Mouse (Mus musculus): Measurements from ENCODE around the gene Rabgap1l. TPM values are rescaled to one million over a fixed set of nuclear protein-coding genes. Genes with fewer than 3 reads are reported as not detected.

Gene Rabgap1l
- total and polyA plus RNA-seq, 2 experiments from 2014 or later = 34.1 to 110 TPM

DNA sequence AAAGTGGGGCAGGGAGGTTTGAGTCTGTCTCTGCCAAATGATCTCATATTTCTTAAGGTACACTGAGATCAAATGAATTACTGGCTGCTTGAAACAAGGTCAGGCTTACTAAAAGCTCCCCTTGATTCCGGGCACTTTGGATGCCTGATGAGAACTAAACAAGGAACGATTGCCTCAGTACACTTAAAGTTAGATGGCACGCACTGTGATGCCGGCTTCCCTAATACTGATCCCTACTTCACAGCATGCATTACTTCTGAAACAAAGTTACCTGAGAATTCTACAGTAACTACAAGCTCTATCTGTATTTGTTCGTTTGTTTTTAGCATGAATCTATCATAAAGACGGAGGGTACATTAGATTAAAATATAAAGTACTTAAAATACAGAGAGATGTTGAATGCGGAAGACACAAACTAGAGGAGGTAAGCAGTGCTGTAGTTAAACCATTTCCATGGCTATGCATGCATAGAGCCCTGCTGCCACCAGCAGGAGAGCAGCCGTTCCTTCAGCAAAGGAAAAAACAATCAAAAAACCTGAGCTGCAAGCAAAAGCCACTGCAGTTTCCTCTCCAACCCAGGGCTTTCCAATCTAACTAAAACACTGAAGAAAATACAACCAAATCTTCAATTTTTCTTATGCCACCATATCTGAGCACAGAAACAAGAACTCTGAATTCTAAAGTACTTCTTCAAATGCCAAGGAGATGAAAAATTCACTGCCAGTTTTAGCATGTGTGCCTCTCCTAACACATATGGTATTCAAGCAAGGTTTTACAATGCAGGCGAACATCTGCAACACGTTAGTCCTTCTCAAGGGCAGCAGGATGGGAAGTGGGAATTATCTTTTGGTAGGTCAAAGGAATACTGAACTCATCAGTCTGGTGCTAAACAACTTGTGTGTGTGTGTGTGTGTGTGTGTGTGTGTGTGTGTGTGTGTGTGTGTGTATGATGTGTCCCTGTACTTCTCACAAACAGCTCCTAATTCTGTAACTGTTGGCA, 415.4 kb downstream of the Rabgap1l start:
- no peaks in the 10 kb centered on the region for H3K4me1 ChIP-seq (ENCODE audit: insufficient read depth, low read length)
- peak; percentile 85 for ATAC-seq (ENCODE audit: low FRiP score)
- H3K4me2 ChIP-seq (ENCODE audit: low read depth, low read length, poor library complexity, severe bottlenecking) = no peak overlapping the region
- no peaks in the 10 kb centered on the region for H3K36me3 ChIP-seq (ENCODE audit: insufficient read depth, low read length)
- H3K27me3 ChIP-seq (ENCODE audit: insufficient read depth, low read length) = no peaks in the 10 kb centered on the region
- H3K9ac ChIP-seq (replicated peaks; ENCODE audit: low read length, poor library complexity, severe bottlenecking) = no peak overlapping the region
- peak; percentile 77 for DNase-seq (ENCODE audit: low spot score)
- 59% methylated on average over 10 of the region's 10 CpGs for WGBS
- no peaks in the 10 kb centered on the region for H3K9me3 ChIP-seq (ENCODE audit: low read length)
- H3K27ac ChIP-seq (ENCODE audit: low read depth, low read length) = no peak overlapping the region
- peak; percentile 93 for TF ChIP-seq CTCF (IDR thresholded peaks at IDR 0.05)
- no peak overlapping the region for H3K4me3 ChIP-seq (ENCODE audit: low read depth, low read length)

DNA sequence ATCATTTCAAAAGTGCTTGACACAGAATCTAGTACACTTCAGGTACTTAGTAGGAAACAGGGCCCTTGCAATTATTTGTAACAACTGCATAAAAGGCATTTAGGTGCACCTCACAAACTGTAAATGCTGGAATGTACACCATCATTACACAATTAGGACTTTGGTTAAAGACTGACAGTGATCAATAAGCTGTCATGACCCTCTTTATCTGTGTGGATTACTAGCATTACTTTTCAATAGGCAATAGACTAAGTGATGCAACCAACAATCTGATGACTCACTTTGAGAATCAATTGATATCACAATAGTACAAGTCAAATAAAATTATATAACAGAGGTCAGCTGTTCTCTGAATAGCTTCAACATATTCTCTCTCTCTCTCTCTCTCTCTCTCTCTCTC, 418.5 kb downstream of the Rabgap1l start:
- TF ChIP-seq CTCF (IDR thresholded peaks at IDR 0.05) = no peak
- ATAC-seq (ENCODE audit: low FRiP score) (no peak), DNase-seq (ENCODE audit: low spot score) (no peak)
- Histone ChIP-seq H3K36me3 (ENCODE audit: insufficient read depth, low read length) (no peaks in the 10 kb centered on the region), H3K27ac (ENCODE audit: low read depth, low read length) (no peak overlapping the region), H3K9ac (replicated peaks; ENCODE audit: low read length, poor library complexity, severe bottlenecking) (no peak overlapping the region), H3K4me2 (ENCODE audit: low read depth, low read length, poor library complexity, severe bottlenecking) (no peak overlapping the region), H3K9me3 (ENCODE audit: low read length) (no peaks in the 10 kb centered on the region), H3K4me1 (ENCODE audit: insufficient read depth, low read length) (no peaks in the 10 kb centered on the region), H3K27me3 (ENCODE audit: insufficient read depth, low read length) (no peaks in the 10 kb centered on the region), H3K4me3 (ENCODE audit: low read depth, low read length) (no peak overlapping the region)

DNA sequence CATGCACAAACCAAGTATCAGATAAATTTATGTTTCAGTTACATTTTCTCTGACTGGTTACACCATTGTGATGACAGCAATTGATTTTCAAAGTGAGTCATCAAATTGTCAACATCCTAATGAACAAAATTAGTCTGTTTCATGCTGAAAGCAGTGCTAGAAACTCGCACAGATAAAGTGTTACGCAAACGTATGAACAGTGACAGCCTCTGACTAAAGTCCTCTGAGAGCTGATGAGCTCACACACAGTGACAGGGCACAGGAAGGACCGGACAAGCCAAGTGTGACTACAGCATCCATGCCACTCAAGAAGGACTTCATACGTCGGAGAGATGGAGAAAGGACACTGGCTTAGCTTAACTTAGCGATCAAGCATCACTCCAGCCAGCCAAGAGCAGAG, 419.7 kb downstream of the Rabgap1l start:
- TF ChIP-seq CTCF (IDR thresholded peaks at IDR 0.05) = no peak
- no peaks in the 10 kb centered on the region for H3K36me3 ChIP-seq (ENCODE audit: insufficient read depth, low read length)
- WGBS = 90% methylated on average over 7 of the region's 7 CpGs
- ATAC-seq (ENCODE audit: low FRiP score) (no peak), DNase-seq (ENCODE audit: low spot score) (no peak)
- no peak overlapping the region for H3K4me2 ChIP-seq (ENCODE audit: low read depth, low read length, poor library complexity, severe bottlenecking)
- no peak overlapping the region for H3K27ac ChIP-seq (ENCODE audit: low read depth, low read length)
- H3K27me3 ChIP-seq (ENCODE audit: insufficient read depth, low read length) = no peaks in the 10 kb centered on the region
- no peak overlapping the region for H3K4me3 ChIP-seq (ENCODE audit: low read depth, low read length)
- no peak overlapping the region for H3K9ac ChIP-seq (replicated peaks; ENCODE audit: low read length, poor library complexity, severe bottlenecking)
- no peaks in the 10 kb centered on the region for H3K9me3 ChIP-seq (ENCODE audit: low read length)
- no peaks in the 10 kb centered on the region for H3K4me1 ChIP-seq (ENCODE audit: insufficient read depth, low read length)

DNA sequence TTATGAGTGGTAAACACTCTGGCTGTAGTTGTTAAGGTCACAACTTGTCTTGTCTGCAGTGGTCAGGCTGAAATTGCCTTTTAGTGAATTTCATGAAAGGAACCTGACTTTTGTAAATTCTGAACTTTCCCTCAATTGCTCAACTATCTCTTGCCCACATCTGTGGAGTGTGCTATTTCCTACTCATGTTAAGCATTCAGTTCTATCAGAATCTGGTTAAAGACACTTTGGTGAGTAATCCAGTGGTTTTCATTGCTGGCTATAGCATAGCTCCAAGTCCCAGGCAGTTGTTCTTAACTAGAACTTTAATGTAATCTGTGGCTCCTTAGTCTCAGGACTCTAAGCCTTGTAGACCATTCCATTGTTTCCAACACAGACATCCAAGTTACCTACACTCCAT, 421.3 kb downstream of the Rabgap1l start:
- Histone ChIP-seq H3K9me3 (ENCODE audit: low read length) (no peaks in the 10 kb centered on the region), H3K9ac (replicated peaks; ENCODE audit: low read length, poor library complexity, severe bottlenecking) (no peak overlapping the region), H3K4me3 (ENCODE audit: low read depth, low read length) (no peak overlapping the region), H3K4me1 (ENCODE audit: insufficient read depth, low read length) (no peaks in the 10 kb centered on the region), H3K27ac (ENCODE audit: low read depth, low read length) (no peak overlapping the region), H3K36me3 (ENCODE audit: insufficient read depth, low read length) (no peaks in the 10 kb centered on the region), H3K4me2 (ENCODE audit: low read depth, low read length, poor library complexity, severe bottlenecking) (no peak overlapping the region), H3K27me3 (ENCODE audit: insufficient read depth, low read length) (no peaks in the 10 kb centered on the region)
- DNase-seq (ENCODE audit: low spot score) (no peak), ATAC-seq (ENCODE audit: low FRiP score) (no peak)
- TF ChIP-seq CTCF (IDR thresholded peaks at IDR 0.05) = no peak

DNA sequence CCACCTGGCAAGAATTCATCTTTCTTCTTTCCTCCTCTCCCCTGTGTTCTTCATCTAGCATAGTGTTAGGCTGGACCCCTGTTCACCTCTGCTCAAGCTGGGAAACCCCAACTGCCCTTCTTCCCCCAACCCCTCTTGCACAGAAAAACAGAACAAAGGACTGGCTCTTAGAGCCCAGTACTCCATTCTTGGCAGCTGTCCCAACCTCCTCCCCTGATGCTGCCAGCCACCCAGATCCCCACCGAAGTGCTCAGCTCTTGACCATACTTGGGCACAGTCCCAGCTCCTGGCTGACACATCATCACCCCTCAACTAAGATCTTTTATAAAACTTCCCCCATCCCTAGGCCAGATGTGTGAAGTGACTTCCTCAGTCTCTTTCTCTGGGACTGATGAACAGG, 422.5 kb downstream of the Rabgap1l start:
- Histone ChIP-seq H3K27me3 (ENCODE audit: insufficient read depth, low read length) (no peaks in the 10 kb centered on the region), H3K4me2 (ENCODE audit: low read depth, low read length, poor library complexity, severe bottlenecking) (no peak overlapping the region), H3K4me1 (ENCODE audit: insufficient read depth, low read length) (no peaks in the 10 kb centered on the region), H3K36me3 (ENCODE audit: insufficient read depth, low read length) (no peaks in the 10 kb centered on the region), H3K9ac (replicated peaks; ENCODE audit: low read length, poor library complexity, severe bottlenecking) (no peak overlapping the region), H3K9me3 (ENCODE audit: low read length) (no peaks in the 10 kb centered on the region), H3K4me3 (ENCODE audit: low read depth, low read length) (no peak overlapping the region), H3K27ac (ENCODE audit: low read depth, low read length) (no peak overlapping the region)
- ATAC-seq (ENCODE audit: low FRiP score) (no peak), DNase-seq (ENCODE audit: low spot score) (peak; percentile 21)
- TF ChIP-seq CTCF (IDR thresholded peaks at IDR 0.05) = no peak
- WGBS = 52% methylated on average over 1 of the region's 1 CpGs

DNA sequence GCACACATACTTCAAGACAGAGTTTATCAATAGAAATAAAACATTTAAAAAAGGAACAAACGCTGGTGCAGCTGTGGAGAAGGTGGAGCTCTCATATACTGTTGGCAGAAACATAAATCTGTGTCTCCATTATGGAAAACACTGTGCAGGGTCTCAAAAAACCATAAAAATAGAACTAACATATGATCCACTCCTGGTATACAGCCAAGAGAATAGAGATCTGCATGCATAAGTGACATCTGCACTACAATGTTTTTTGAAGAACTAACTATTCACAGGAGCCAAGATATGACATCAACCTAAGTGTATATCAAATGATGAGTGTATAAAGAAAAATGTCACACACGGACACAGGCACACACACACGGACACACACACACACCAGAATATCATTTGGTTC, 426.4 kb downstream of the Rabgap1l start:
- no peak overlapping the region for H3K4me3 ChIP-seq (ENCODE audit: low read depth, low read length)
- no peak for ATAC-seq (ENCODE audit: low FRiP score)
- H3K9me3 ChIP-seq (ENCODE audit: low read length) = no peaks in the 10 kb centered on the region
- 85% methylated on average over 3 of the region's 3 CpGs for WGBS
- DNase-seq (ENCODE audit: low spot score) = no peak
- no peaks in the 10 kb centered on the region for H3K27me3 ChIP-seq (ENCODE audit: insufficient read depth, low read length)
- H3K4me1 ChIP-seq (ENCODE audit: insufficient read depth, low read length) = no peaks in the 10 kb centered on the region
- H3K27ac ChIP-seq (ENCODE audit: low read depth, low read length) = no peak overlapping the region
- TF ChIP-seq CTCF (IDR thresholded peaks at IDR 0.05) = no peak
- no peak overlapping the region for H3K4me2 ChIP-seq (ENCODE audit: low read depth, low read length, poor library complexity, severe bottlenecking)
- H3K36me3 ChIP-seq (ENCODE audit: insufficient read depth, low read length) = no peaks in the 10 kb centered on the region
- H3K9ac ChIP-seq (replicated peaks; ENCODE audit: low read length, poor library complexity, severe bottlenecking) = no peak overlapping the region
